Mouse (Mus musculus) E14TG2a.4 (cell line): Measurements from ENCODE around the gene Gp1ba.

Experiments
- H3K27me3 ChIP-seq: 2 replicates; pipeline ENCODE4 v1.6.1; 2014; ENCODE audit warnings: low read length, control low read depth; ENCODE audit not compliant: insufficient read depth
- H3K36me3 ChIP-seq: 2 replicates; pipeline ENCODE4 v1.6.1; 2014; ENCODE audit warnings: low read length, control low read depth; ENCODE audit not compliant: insufficient read depth
- H3K4me1 ChIP-seq: replicated peaks from 2 replicates; pipeline ENCODE4 v1.6.1; 2014; ENCODE audit warnings: low read depth, low read length, control low read depth
- H3K4me3 ChIP-seq: replicated peaks from 2 replicates; pipeline ENCODE4 v1.5.1; 2014; ENCODE audit warnings: mild to moderate bottlenecking, low read length
- H3K9me3 ChIP-seq: 2 replicates; pipeline ENCODE4 v1.6.1; 2014; ENCODE audit warnings: low read length, control low read depth
- CTCF ChIP-seq: conservative IDR thresholded peaks from 2 replicates; pipeline ENCODE4 v1.5.1; 2014; ENCODE audit warnings: low read length
- NANOG ChIP-seq: IDR thresholded peaks from 2 replicates; pipeline ENCODE4 v1.6.1; 2014; ENCODE audit warnings: borderline replicate concordance, low read length, mixed read lengths
- POU5F1 ChIP-seq: IDR thresholded peaks from 2 replicates; pipeline ENCODE4 v1.6.1; 2014; ENCODE audit warnings: low read length, borderline replicate concordance

Gp1ba gene

DNA sequence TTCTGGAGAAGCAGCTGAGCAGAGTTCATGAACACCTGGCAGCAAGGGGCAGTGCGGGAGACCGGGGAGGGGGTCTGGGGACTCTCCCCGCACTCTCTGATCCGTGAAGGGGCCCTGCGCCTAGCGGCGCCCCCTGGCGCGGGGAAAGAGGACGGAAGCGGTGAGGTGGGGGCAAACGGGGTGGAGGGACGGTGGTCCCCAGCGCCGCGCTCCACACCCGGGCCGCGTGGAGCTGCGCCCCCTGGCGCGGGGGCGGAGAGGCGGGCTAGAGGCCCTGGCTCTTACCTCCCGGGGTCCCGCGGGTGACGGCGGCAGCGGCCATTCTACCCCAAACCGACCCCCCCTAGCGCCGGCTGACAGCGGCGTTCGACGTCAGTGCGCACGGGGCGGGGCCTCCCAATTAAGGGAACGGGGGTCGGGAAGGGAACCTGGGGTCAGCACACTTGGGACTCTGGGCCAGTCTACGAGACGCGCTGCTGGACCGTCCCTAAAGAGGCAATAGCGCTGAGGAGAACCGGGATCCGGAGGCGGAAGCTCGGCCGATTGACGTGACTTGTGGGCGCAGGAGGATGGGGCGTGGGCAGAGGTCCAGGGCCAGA lies 48.8 kb downstream of the Gp1ba start, which contains the start of gene Camta2:
TSS of gene Camta2 (minus strand) at position 505 of the 599 bp plus-strand sequence.
- H3K9me3 ChIP-seq: no peaks in the 10 kb centered on the region
- H3K27me3 ChIP-seq: peaks cover 67% of the 10 kb centered on the region
- TF ChIP-seq NANOG (no peak), POU5F1 (no peak), CTCF (no peak)
- H3K4me1 ChIP-seq: peaks cover 40% of the 10 kb centered on the region
- H3K4me3 ChIP-seq: peak within 1 kb of the TSS; percentile 97
- H3K36me3 ChIP-seq: peaks cover 25% of the 10 kb centered on the region

DNA sequence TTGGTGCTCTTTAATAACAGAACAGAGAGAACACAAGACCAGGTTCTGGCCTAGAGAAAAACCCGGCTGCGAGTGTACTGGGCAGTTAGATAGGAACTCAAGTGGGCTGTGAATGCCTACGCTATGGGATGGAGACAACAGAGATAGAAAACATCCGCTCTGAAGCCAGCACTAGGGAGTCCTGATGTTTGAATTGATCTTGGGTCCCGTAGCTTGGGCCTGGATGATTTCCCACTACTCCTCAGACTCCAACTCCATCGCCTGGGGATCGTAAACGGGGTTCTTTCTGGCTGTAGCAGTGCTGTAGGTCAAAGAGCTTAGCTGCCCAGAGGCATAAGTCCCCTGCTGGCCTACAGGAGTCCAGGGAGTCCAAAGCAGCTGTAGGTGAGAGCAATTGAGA lies 49.5 kb downstream of the Gp1ba start:
- Histone ChIP-seq H3K27me3 (peaks cover 63% of the 10 kb centered on the region), H3K4me1 (peaks cover 34% of the 10 kb centered on the region), H3K36me3 (peaks cover 20% of the 10 kb centered on the region), H3K9me3 (no peaks in the 10 kb centered on the region), H3K4me3 (peak overlapping the region; percentile 97)
- no peak for TF ChIP-seq POU5F1
- TF ChIP-seq NANOG: no peak
- TF ChIP-seq CTCF: no peak

DNA sequence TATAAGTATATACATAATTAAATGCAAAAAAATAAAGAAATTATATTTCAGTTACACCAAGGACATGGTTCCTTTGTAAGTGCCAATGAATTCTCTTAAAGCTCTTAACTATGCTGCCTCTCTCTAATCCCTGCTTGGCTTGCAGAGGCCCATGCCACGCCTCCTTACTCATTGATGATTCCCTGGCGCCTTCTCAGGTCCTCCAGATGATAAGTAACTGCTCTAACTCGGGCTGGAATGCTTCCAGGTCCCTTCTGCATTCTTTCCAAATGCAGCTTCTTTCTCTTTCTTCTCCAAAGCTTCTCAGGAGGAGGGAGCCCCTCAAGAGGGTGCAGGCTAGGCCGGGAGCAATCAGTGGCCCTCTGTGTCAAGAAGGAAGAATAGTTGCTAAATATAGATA lies 50.7 kb downstream of the Gp1ba start:
- H3K36me3 ChIP-seq: peaks cover 11% of the 10 kb centered on the region; the same call in 1 of the 2 replicates
- H3K4me1 ChIP-seq: peaks cover 25% of the 10 kb centered on the region
- no peak overlapping the region for H3K4me3 ChIP-seq
- H3K9me3 ChIP-seq: no peaks in the 10 kb centered on the region
- no peak for TF ChIP-seq POU5F1
- no peak for TF ChIP-seq NANOG
- TF ChIP-seq CTCF: no peak
- peaks cover 54% of the 10 kb centered on the region for H3K27me3 ChIP-seq
